Mouse (Mus musculus) liver, embryonic 11.5 days (tissue): ENCODE data around the gene Tkt. TPM values are rescaled to one million over a fixed set of nuclear protein-coding genes. Genes with fewer than 3 reads are reported as not detected.

Experiments used
- ATAC-seq: fragments of 200-750 bp; cut with Nextera tagmentation; replicated peaks from 2 replicates; pipeline ENCODE4 v1.8.0; 2017; ENCODE audit warnings: moderate number of reproducible peaks, mild to moderate bottlenecking, moderate TSS enrichment, moderate library complexity; ENCODE audit not compliant: low FRiP score
- DNase-seq: peaks from one replicate; pipeline ENCODE4 v3.0.0-alpha.2; 2017; ENCODE audit warnings: low spot score
- H3K27ac ChIP-seq: fragments of 300-500 bp; sonication (generic); 2 replicates; pipeline ENCODE4 v1.5.1; 2014; ENCODE audit warnings: mild to moderate bottlenecking, low read depth, low read length, control low read depth
- H3K27me3 ChIP-seq: fragments of 300-500 bp; sonication (generic); replicated peaks from 2 replicates; pipeline ENCODE4 v1.6.1; 2014; ENCODE audit warnings: low read length, mixed read lengths; ENCODE audit not compliant: control insufficient read depth, insufficient read depth
- H3K36me3 ChIP-seq: fragments of 300-500 bp; sonication (generic); 2 replicates; pipeline ENCODE4 v1.6.1; 2014; ENCODE audit warnings: mild to moderate bottlenecking, low read length, moderate library complexity, mixed read lengths; ENCODE audit not compliant: control insufficient read depth, insufficient read depth
- H3K4me1 ChIP-seq: fragments of 300-500 bp; sonication (generic); replicated peaks from 2 replicates; pipeline ENCODE4 v1.6.1; 2014; ENCODE audit warnings: low read length, mixed read lengths; ENCODE audit not compliant: control insufficient read depth, insufficient read depth
- H3K4me2 ChIP-seq: fragments of 300-500 bp; sonication (generic); 2 replicates; pipeline ENCODE4 v1.6.1; 2014; ENCODE audit warnings: mild to moderate bottlenecking, control low read depth, moderate library complexity
- H3K4me3 ChIP-seq: fragments of 300-500 bp; sonication (generic); 2 replicates; pipeline ENCODE4 v1.5.1; 2014; ENCODE audit warnings: low read depth, low read length, control low read depth
- H3K9ac ChIP-seq: fragments of 300-500 bp; sonication (generic); 2 replicates; pipeline ENCODE4 v1.6.1; 2014; ENCODE audit warnings: low read depth, low read length, control low read depth
- H3K9me3 ChIP-seq: fragments of 300-500 bp; sonication (generic); 2 replicates; pipeline ENCODE4 v1.6.1; 2016; ENCODE audit warnings: low read length, inconsistent platforms, mixed read lengths; ENCODE audit not compliant: control insufficient read depth
- WGBS: fragments of 180-500 bp; shearing (Covaris S2); extraction: QIAGEN DNeasy Blood & Tissue Kit; methylation state at CpG from one replicate; pipeline ENCODE4 v1.1.7; 2014; 5-methylcytosine and 5-hydroxymethylcytosine counted together
- polyA plus RNA-seq: library from polyadenylated mRNA; unstranded; fragments of >200 nt; fragmentation: Nextera tagmentation; extraction: Ambion mirVana; gene quantifications from 2 replicates; pipeline ENCODE4 v1.2.1, GENCODE M21; 2014

Gene Tkt
- polyA plus RNA-seq, 1 experiment from 2014 or later = 184 TPM

GRCm38 (mm10) chr14:30559321-30559850 lies 11.2 kb downstream of the Tkt start:
- peaks cover 11% of the 10 kb centered on the region for H3K4me1 ChIP-seq
- WGBS = 91% methylated on average over 17 of the region's 17 CpGs

GRCm38 (mm10) chr14:30560803-30561389 lies 12.7 kb downstream of the Tkt start:
- Histone ChIP-seq H3K36me3 (peaks cover 66% of the 10 kb centered on the region), H3K27ac (peak overlapping the region; percentile 80), H3K4me3 (no peak overlapping the region), H3K9ac (no peak overlapping the region; the same call in 1 of the 2 replicates), H3K9me3 (no peaks in the 10 kb centered on the region), H3K4me2 (no peak overlapping the region), H3K4me1 (peaks cover 15% of the 10 kb centered on the region), H3K27me3 (no peaks in the 10 kb centered on the region)
- DNase-seq (no peak), ATAC-seq (no peak)
- WGBS = 88% methylated on average over 13 of the region's 13 CpGs

More at GRCm38 (mm10) chr14:30559321-30559850, 11.2 kb downstream of the Tkt start:
- Histone ChIP-seq H3K9me3 (no peaks in the 10 kb centered on the region), H3K4me2 (no peak overlapping the region), H3K36me3 (peaks cover 53% of the 10 kb centered on the region), H3K27me3 (no peaks in the 10 kb centered on the region), H3K9ac (no peak overlapping the region), H3K27ac (no peak overlapping the region), H3K4me3 (no peak overlapping the region)
- DNase-seq = no peak
- no peak for ATAC-seq

GRCm38 (mm10) chr14:30561470-30562187 lies 13.5 kb downstream of the Tkt start:
- peak; percentile 97 for ATAC-seq
- H3K27me3 ChIP-seq = no peaks in the 10 kb centered on the region
- H3K4me2 ChIP-seq = no peak overlapping the region
- peaks cover 65% of the 10 kb centered on the region for H3K36me3 ChIP-seq
- 75% methylated on average over 14 of the region's 14 CpGs for WGBS
- H3K4me3 ChIP-seq = no peak overlapping the region
- peaks cover 15% of the 10 kb centered on the region for H3K4me1 ChIP-seq
- no peaks in the 10 kb centered on the region for H3K9me3 ChIP-seq
- DNase-seq = no peak
- peak overlapping the region; percentile 13; the same call in 1 of the 2 replicates for H3K9ac ChIP-seq
- peak overlapping the region; percentile 80 for H3K27ac ChIP-seq

GRCm38 (mm10) chr14:30562343-30562742 lies 14.2 kb downstream of the Tkt start:
- 0 out of 2 replicates have a peak, but pooled peaks have one; percentile 32 for ATAC-seq
- no peak overlapping the region for H3K4me2 ChIP-seq

GRCm38 (mm10) chr14:30564451-30564850 lies 16.3 kb downstream of the Tkt start:
- Histone ChIP-seq H3K4me1 (peaks cover 15% of the 10 kb centered on the region), H3K9ac (peak overlapping the region; percentile 48), H3K4me2 (no peak overlapping the region), H3K27me3 (no peaks in the 10 kb centered on the region), H3K27ac (peak overlapping the region; percentile 67), H3K9me3 (no peaks in the 10 kb centered on the region), H3K36me3 (peaks cover 70% of the 10 kb centered on the region), H3K4me3 (no peak overlapping the region)
- no peak for DNase-seq
- WGBS = 61% methylated on average over 2 of the region's 2 CpGs
- peak; percentile 55 for ATAC-seq

More at GRCm38 (mm10) chr14:30562343-30562742, 14.2 kb downstream of the Tkt start:
- H3K27ac ChIP-seq = no peak overlapping the region
- H3K9ac ChIP-seq = no peak overlapping the region
- DNase-seq = no peak
- H3K36me3 ChIP-seq = peaks cover 67% of the 10 kb centered on the region
- peaks cover 15% of the 10 kb centered on the region for H3K4me1 ChIP-seq
- no peaks in the 10 kb centered on the region for H3K27me3 ChIP-seq
- H3K9me3 ChIP-seq = no peaks in the 10 kb centered on the region
- no peak overlapping the region for H3K4me3 ChIP-seq

- Histone ChIP-seq H3K4me3 (no peak overlapping the region), H3K9ac (no peak overlapping the region), H3K36me3 (peaks cover 71% of the 10 kb centered on the region), H3K27ac (no peak overlapping the region), H3K4me2 (no peak overlapping the region), H3K9me3 (no peaks in the 10 kb centered on the region), H3K27me3 (no peaks in the 10 kb centered on the region), H3K4me1 (peaks cover 12% of the 10 kb centered on the region)
- DNase-seq (no peak), ATAC-seq (no peak)
- 88% methylated on average over 6 of the region's 6 CpGs for WGBS
These were observed 18.2 kb downstream of the Tkt start for GRCm38 (mm10) chr14:30566317-30566716.

GRCm38 (mm10) chr14:30568016-30568415 lies 19.9 kb downstream of the Tkt start:
- no peaks in the 10 kb centered on the region for H3K9me3 ChIP-seq
- no peaks in the 10 kb centered on the region for H3K27me3 ChIP-seq
- H3K36me3 ChIP-seq = peaks cover 84% of the 10 kb centered on the region
- H3K4me1 ChIP-seq = peaks cover 9% of the 10 kb centered on the region
- no peak for DNase-seq
- no peak overlapping the region for H3K4me3 ChIP-seq
- H3K9ac ChIP-seq = no peak overlapping the region
- no peak for ATAC-seq
- 90% methylated on average over 9 of the region's 9 CpGs for WGBS
- H3K4me2 ChIP-seq = no peak overlapping the region
- no peak overlapping the region for H3K27ac ChIP-seq

GRCm38 (mm10) chr14:30570303-30570702 lies 22.1 kb downstream of the Tkt start:
- WGBS = 89% methylated on average over 9 of the region's 9 CpGs
- Histone ChIP-seq H3K4me2 (no peak overlapping the region), H3K4me3 (no peak overlapping the region), H3K4me1 (peaks cover 4% of the 10 kb centered on the region; the same call in 1 of the 2 replicates), H3K27ac (no peak overlapping the region), H3K9me3 (no peaks in the 10 kb centered on the region), H3K36me3 (peaks cover 84% of the 10 kb centered on the region), H3K9ac (no peak overlapping the region), H3K27me3 (no peaks in the 10 kb centered on the region)
- ATAC-seq (no peak), DNase-seq (no peak)
